Mouse (Mus musculus) midbrain, embryonic 10.5 days (tissue): ENCODE measurements around the gene March5. TPM values are rescaled to one million over a fixed set of nuclear protein-coding genes. Genes with fewer than 3 reads are reported as not detected.
"Not testable (repeated sequence)": the region's sequence is repeated elsewhere in the genome, so short reads cannot be mapped to it uniquely, and the experiment has no call there.

Experiments used
- DNase-seq: peaks from one replicate; pipeline ENCODE4 v3.0.0-alpha.2; 2017; ENCODE audit warnings: low spot score
- H3K27ac ChIP-seq: fragments of 300-500 bp; sonication (generic); replicated peaks from 2 replicates; pipeline ENCODE4 v1.5.1; 2016; ENCODE audit warnings: mild to moderate bottlenecking
- H3K27me3 ChIP-seq: fragments of 300-500 bp; sonication (generic); 2 replicates; pipeline ENCODE4 v1.6.1; 2016; ENCODE audit warnings: low read depth, mild to moderate bottlenecking; ENCODE audit not compliant: poor library complexity, severe bottlenecking
- H3K36me3 ChIP-seq: fragments of 300-500 bp; sonication (generic); 2 replicates; pipeline ENCODE4 v1.6.1; 2016; ENCODE audit warnings: mild to moderate bottlenecking, moderate library complexity
- H3K4me1 ChIP-seq: fragments of 300-500 bp; sonication (generic); 2 replicates; pipeline ENCODE4 v1.6.1; 2016
- H3K4me3 ChIP-seq: fragments of 300-500 bp; sonication (generic); 2 replicates; pipeline ENCODE4 v1.5.1; 2016; ENCODE audit warnings: mild to moderate bottlenecking, moderate library complexity
- H3K9me3 ChIP-seq: fragments of 300-500 bp; sonication (generic); replicated peaks from 2 replicates; pipeline ENCODE4 v1.6.1; 2016; ENCODE audit warnings: mild to moderate bottlenecking
- whole genome bisulfite sequencing: fragments of 180-500 bp; shearing (Covaris S2); methylation state at CpG from one replicate; pipeline ENCODE4 v1.1.7; 2016; 5-methylcytosine and 5-hydroxymethylcytosine counted together
- polyA plus RNA-seq: library from polyadenylated mRNA; unstranded; fragments of >200 nt; fragmentation: Nextera tagmentation; extraction: Ambion mirVana; gene quantifications from 2 replicates; pipeline ENCODE4 v1.2.1, GENCODE M21; 2016

Gene March5
- polyA plus RNA-seq, 1 experiment from 2014 or later = 115 TPM

- DNase-seq = no peak
- H3K27ac ChIP-seq = no peak overlapping the region
- no peaks in the 10 kb centered on the region for H3K36me3 ChIP-seq
- no peak overlapping the region for H3K4me3 ChIP-seq
- no peaks in the 10 kb centered on the region for H3K4me1 ChIP-seq
- H3K9me3 ChIP-seq = no peaks in the 10 kb centered on the region
- no peaks in the 10 kb centered on the region for H3K27me3 ChIP-seq
- WGBS = 90% methylated on average over 5 of the region's 5 CpGs
Observed at GRCm38 (mm10) chr19:37192475-37193058, 14.8 kb upstream of the March5 start.

- WGBS = 76% methylated on average over 1 of the region's 1 CpGs
- Histone ChIP-seq H3K9me3 (no peaks in the 10 kb centered on the region), H3K27ac (no peak overlapping the region), H3K4me1 (no peaks in the 10 kb centered on the region), H3K27me3 (no peaks in the 10 kb centered on the region), H3K4me3 (no peak overlapping the region), H3K36me3 (no peaks in the 10 kb centered on the region)
- DNase-seq = no peak
Observed at GRCm38 (mm10) chr19:37198165-37198880, 9.0 kb upstream of the March5 start.

- no peaks in the 10 kb centered on the region for H3K4me1 ChIP-seq
- no peaks in the 10 kb centered on the region for H3K36me3 ChIP-seq
- DNase-seq = no peak
- H3K27ac ChIP-seq = no peak overlapping the region
- 85% methylated on average over 2 of the region's 2 CpGs for WGBS
- no peaks in the 10 kb centered on the region for H3K27me3 ChIP-seq
- no peaks in the 10 kb centered on the region for H3K9me3 ChIP-seq
- no peak overlapping the region for H3K4me3 ChIP-seq
Observed at GRCm38 (mm10) chr19:37199889-37200288, 7.5 kb upstream of the March5 start.

- Histone ChIP-seq H3K4me3 (no peak overlapping the region), H3K36me3 (no peaks in the 10 kb centered on the region), H3K9me3 (no peaks in the 10 kb centered on the region), H3K27ac (no peak overlapping the region), H3K4me1 (peaks cover 11% of the 10 kb centered on the region), H3K27me3 (peaks cover 5% of the 10 kb centered on the region; the same call in 1 of the 2 replicates)
- 91% methylated on average over 1 of the region's 1 CpGs for WGBS
- no peak for DNase-seq
Observed at GRCm38 (mm10) chr19:37203371-37203770, 4.0 kb upstream of the March5 start.

GRCm38 (mm10) chr19:37205155-37205554 is 2.2 kb upstream of the March5 start:
- not testable (repeated sequence) for H3K27ac ChIP-seq, DNase-seq, H3K36me3 ChIP-seq, H3K4me3 ChIP-seq, H3K27me3 ChIP-seq, H3K9me3 ChIP-seq
- peaks cover 25% of the 10 kb centered on the region for H3K4me1 ChIP-seq

GRCm38 (mm10) chr19:37206641-37207302 is 571 bp upstream of the March5 start:
- Histone ChIP-seq H3K4me1 (peaks cover 25% of the 10 kb centered on the region), H3K4me3 (peak overlapping the region; percentile 100), H3K9me3 (no peaks in the 10 kb centered on the region), H3K27me3 (peaks cover 5% of the 10 kb centered on the region; the same call in 1 of the 2 replicates), H3K27ac (peak overlapping the region; percentile 98), H3K36me3 (peaks cover 25% of the 10 kb centered on the region)
- under 1% methylated on average over 47 of the region's 47 CpGs for WGBS
- no peak for DNase-seq

- Histone ChIP-seq H3K27me3 (peaks cover 5% of the 10 kb centered on the region; the same call in 1 of the 2 replicates), H3K9me3 (no peaks in the 10 kb centered on the region), H3K27ac (peak within 1 kb of the TSS; percentile 98), H3K4me3 (peak within 1 kb of the TSS; percentile 100), H3K4me1 (peaks cover 25% of the 10 kb centered on the region), H3K36me3 (peaks cover 40% of the 10 kb centered on the region)
- 1% methylated on average over 15 of the region's 15 CpGs for WGBS
- DNase-seq = peak; percentile 50
Observed at GRCm38 (mm10) chr19:37208176-37208755, 923 bp downstream of the March5 start, which contains the start of gene Cpeb3. Cpeb3 (minus strand) TSS chr19:37208601.

- DNase-seq = no peak
Observed at GRCm38 (mm10) chr19:37208986-37209385, 1.6 kb downstream of the March5 start.

GRCm38 (mm10) chr19:37209467-37210128 is 2.3 kb downstream of the March5 start:
- no peaks in the 10 kb centered on the region for H3K9me3 ChIP-seq
- WGBS = 93% methylated on average over 8 of the region's 8 CpGs
- H3K27me3 ChIP-seq = peaks cover 5% of the 10 kb centered on the region; the same call in 1 of the 2 replicates
- H3K4me1 ChIP-seq = peaks cover 25% of the 10 kb centered on the region
- peaks cover 50% of the 10 kb centered on the region for H3K36me3 ChIP-seq
- H3K4me3 ChIP-seq = peak overlapping the region; percentile 100
- no peak for DNase-seq
- H3K27ac ChIP-seq = no peak overlapping the region

More at GRCm38 (mm10) chr19:37208986-37209385, 1.6 kb downstream of the March5 start:
- Histone ChIP-seq H3K27me3 (peaks cover 5% of the 10 kb centered on the region; the same call in 1 of the 2 replicates), H3K9me3 (no peaks in the 10 kb centered on the region), H3K27ac (no peak overlapping the region), H3K36me3 (peaks cover 47% of the 10 kb centered on the region), H3K4me1 (peaks cover 25% of the 10 kb centered on the region), H3K4me3 (peak overlapping the region; percentile 100)
- WGBS = 91% methylated on average over 7 of the region's 7 CpGs

- H3K9me3 ChIP-seq = no peaks in the 10 kb centered on the region
- H3K36me3 ChIP-seq = peaks cover 58% of the 10 kb centered on the region
- H3K4me1 ChIP-seq = peaks cover 25% of the 10 kb centered on the region
- H3K27ac ChIP-seq = no peak overlapping the region
- DNase-seq = no peak
- no peak overlapping the region for H3K4me3 ChIP-seq
- peaks cover 5% of the 10 kb centered on the region; the same call in 1 of the 2 replicates for H3K27me3 ChIP-seq
- 96% methylated on average over 4 of the region's 4 CpGs for WGBS
Observed at GRCm38 (mm10) chr19:37210457-37210856, 3.1 kb downstream of the March5 start.

GRCm38 (mm10) chr19:37211416-37211815 is 4.1 kb downstream of the March5 start:
- 94% methylated on average over 3 of the region's 3 CpGs for WGBS
- no peak for DNase-seq
- Histone ChIP-seq H3K27ac (no peak overlapping the region), H3K4me3 (no peak overlapping the region), H3K36me3 (peaks cover 68% of the 10 kb centered on the region), H3K27me3 (no peaks in the 10 kb centered on the region), H3K4me1 (peaks cover 20% of the 10 kb centered on the region), H3K9me3 (no peaks in the 10 kb centered on the region)

GRCm38 (mm10) chr19:37214711-37215110 is 7.4 kb downstream of the March5 start:
- DNase-seq = no peak
- peaks cover under 1% of the 10 kb centered on the region for H3K4me1 ChIP-seq
- no peak overlapping the region for H3K4me3 ChIP-seq
- H3K9me3 ChIP-seq = no peaks in the 10 kb centered on the region
- peaks cover 96% of the 10 kb centered on the region for H3K36me3 ChIP-seq
- H3K27ac ChIP-seq = no peak overlapping the region
- H3K27me3 ChIP-seq = no peaks in the 10 kb centered on the region
- 94% methylated on average over 2 of the region's 2 CpGs for WGBS
